Mouse (Mus musculus) spleen, postnatal 36 days (tissue): ENCODE data around the gene Dync1h1.

Experiments used
- DNase-seq, 2 experiments: peaks; one replicate each; pipeline ENCODE4 v3.0.0; 2022; ENCODE audit warnings: low spot score in 2 of 2, mixed read lengths in 1 of 2

The Dync1h1 gene

GRCm38 (mm10) chr12:110601241-110602218 is at the start of gene Dync1h1:
Gene Dync1h1, plus strand, starts transcription at chr12:110601452.
- peak; percentile 93 to 94 for DNase-seq

GRCm38 (mm10) chr12:110552113-110552512 is 49.1 kb upstream of the Dync1h1 start:
- DNase-seq, result no peak

- no peak for DNase-seq
Measured at GRCm38 (mm10) chr12:110553362-110553761, 47.9 kb upstream of the Dync1h1 start.

GRCm38 (mm10) chr12:110555536-110556240 is 45.6 kb upstream of the Dync1h1 start:
- no peak for DNase-seq

DNA sequence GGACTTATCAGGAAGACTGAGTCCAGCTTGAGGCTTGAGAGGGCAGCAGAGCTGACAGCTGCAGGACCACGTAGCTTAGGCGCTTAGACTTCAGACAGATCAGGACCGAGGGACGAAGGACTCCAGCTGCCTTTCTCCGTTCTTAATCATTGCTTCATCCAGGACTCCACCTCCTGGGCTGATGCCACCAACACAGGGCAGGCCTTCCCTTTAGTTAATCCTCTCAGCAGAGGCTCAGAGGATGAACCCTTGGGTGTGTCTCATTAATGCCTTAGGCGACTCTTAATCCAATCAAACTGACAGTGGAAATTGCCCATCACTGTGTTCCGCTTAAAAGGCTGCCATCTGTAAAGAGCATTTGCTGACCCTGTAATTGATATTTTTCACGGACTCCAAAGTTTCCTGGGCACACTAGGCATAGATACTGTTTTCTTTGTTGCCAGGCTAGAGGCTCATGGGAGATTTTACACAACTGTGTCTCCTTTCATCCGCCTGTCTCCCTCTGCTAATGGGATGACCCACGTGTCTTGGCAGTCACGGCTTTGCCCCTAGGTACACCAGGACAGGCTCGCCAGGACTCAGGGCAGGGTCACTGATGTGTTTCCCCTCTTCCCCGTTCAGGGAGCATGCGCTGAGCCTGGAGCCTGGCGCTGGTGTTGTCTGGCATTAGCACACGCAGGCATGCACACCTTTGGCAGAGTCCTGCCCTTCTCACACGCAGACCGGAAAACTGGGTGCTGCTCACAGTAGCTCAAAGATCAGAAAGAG is 44.2 kb upstream of the Dync1h1 start:
- no peak for DNase-seq

GRCm38 (mm10) chr12:110558175-110558574 is 43.1 kb upstream of the Dync1h1 start:
- DNase-seq, result no peak

DNA sequence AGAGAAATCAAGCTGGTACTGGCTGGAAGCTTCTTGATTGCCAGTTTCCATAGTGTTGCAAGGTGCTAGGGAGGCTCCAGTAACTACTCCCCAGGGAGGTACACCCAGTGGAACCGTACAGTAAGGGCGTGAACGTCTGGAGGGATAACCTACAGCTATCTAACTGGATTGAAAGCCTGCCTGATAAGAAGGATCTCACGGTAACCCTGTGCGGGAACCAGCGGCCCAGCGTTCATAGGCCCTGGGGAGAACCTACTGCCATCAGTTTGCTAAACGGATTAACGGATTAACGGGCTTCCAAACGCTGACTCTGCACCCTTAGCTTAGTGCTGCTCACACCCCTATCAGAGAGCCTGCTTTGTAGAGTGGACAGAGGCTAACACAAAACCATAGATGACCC is 37.9 kb upstream of the Dync1h1 start:
- DNase-seq, result no peak

- no peak for DNase-seq
Measured at GRCm38 (mm10) chr12:110564848-110565247, 36.4 kb upstream of the Dync1h1 start.

- DNase-seq, result no peak
Measured at GRCm38 (mm10) chr12:110566366-110566765, 34.9 kb upstream of the Dync1h1 start.

- DNase-seq, result no peak
Measured at GRCm38 (mm10) chr12:110571050-110571449, 30.2 kb upstream of the Dync1h1 start.

GRCm38 (mm10) chr12:110572351-110572750 is 28.9 kb upstream of the Dync1h1 start:
- DNase-seq, result no peak

DNA sequence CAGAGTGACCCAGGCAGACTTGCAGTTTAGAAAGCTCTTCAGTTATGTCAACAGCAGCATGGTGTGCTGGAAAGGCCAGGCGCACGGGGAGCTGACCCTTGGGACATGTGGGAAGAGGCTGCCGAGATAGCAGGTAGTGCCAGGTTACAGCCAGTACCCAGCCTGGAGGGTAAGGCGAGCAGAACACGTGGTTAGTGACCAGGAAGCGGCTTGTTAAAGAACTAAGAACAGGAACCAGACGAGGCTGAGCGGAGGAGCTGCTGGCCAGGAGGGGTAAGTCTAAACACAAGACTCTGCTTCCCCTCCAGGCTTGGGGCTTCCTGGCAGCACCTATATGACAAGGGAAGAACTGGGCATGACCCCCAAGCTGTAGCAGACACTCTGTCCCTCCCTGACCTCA is 27.6 kb upstream of the Dync1h1 start:
- DNase-seq, result no peak

- DNase-seq, result no peak
Measured at GRCm38 (mm10) chr12:110575926-110576325, 25.3 kb upstream of the Dync1h1 start.

- no peak for DNase-seq
Measured at GRCm38 (mm10) chr12:110578333-110578732, 22.9 kb upstream of the Dync1h1 start.

- DNase-seq, result no peak
Measured at GRCm38 (mm10) chr12:110588622-110589021, 12.6 kb upstream of the Dync1h1 start.

DNA sequence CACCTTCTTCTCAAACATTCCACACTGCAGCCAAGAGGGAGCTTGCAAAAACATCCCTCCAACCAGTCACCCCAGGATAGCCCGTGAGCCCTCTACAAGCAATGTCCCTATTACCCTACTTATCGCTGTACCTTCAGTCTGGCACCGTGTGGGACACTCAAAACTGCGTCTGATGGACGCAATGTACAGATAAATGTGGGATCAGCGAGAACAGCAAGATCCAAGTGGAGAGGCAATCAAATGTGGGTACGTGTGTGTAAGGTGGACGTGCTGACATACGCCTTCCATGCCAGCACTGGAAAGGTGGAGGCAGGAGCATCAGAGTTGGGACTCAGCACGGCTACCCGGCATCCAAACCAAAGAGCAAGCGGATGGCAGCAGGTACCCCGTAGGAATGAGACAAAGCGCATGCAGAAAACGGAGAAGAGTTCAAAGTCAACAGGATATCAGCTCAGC is 10.4 kb upstream of the Dync1h1 start:
- DNase-seq, result no peak

DNA sequence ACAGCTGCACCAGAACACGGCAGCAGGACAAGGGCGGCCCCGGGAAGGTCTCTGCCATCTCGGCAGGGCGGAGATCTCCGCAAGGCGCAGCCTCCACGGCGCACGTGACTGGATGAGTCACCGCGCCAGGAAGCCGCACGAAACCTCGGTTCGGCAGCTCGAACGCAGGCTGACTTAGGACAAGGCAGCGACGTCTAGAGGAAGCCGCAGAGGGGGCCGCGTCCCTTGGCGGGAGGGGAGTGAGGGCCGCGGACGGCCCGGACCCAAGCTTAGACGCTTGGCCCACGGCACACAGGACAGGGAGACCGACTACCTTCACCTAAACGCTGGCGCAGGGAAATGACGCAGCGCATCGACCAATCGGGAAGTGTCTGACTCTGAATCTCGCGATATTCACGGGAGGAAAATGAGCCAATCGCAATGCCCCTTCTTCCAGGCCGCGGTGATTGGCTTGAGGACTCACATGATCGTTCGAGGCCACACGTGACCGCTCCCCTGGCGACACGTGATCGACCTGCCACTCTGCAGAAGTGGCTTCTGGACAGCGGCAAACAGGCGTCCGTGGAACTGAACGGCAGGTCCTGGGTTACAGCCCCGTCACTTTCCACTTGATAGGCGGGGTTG is 9.9 kb upstream of the Dync1h1 start:
- peak; percentile 98 to 99 for DNase-seq

GRCm38 (mm10) chr12:110598527-110598926 is 2.7 kb upstream of the Dync1h1 start:
- DNase-seq, result peak; percentile 22 to 41

- no peak for DNase-seq
Measured at GRCm38 (mm10) chr12:110599791-110600190, 1.5 kb upstream of the Dync1h1 start.

- DNase-seq, result no peak
Measured at GRCm38 (mm10) chr12:110600225-110600991, 844 bp upstream of the Dync1h1 start.

DNA sequence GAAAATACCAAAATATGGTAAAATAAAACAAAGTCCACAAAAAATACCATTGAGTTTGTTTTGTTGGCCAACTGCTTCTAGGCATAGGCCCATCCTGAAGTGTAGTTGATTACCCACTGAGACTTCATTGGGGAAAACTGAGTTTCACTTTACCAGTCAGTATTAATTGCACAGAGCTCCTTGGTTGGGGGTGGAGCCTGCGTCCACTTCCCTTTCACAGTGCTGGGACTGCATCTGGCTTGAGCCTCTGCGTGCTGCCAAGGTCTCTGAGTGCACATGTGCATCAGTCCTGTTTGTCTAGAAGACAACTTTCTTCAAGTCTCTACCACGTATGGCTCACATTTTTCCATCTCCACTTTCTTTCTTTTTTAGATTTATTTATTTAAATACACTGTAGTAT is 4.9 kb downstream of the Dync1h1 start:
- DNase-seq, result peak; percentile 29 to 37
